Mouse (Mus musculus) CH12.LX (cell line): Measurements from ENCODE around the gene Mxd1. TPM values are rescaled to one million over a fixed set of nuclear protein-coding genes. Genes with fewer than 3 reads are reported as not detected.
A peak's percentile ranks its signal among the peaks of the same experiment; 100 is the strongest.

ENCODE experiments used
- DNase-seq: peaks from one replicate; pipeline ENCODE4 v3.0.0-alpha.2; 2013; ENCODE audit errors: extremely low read depth
- H3K27ac ChIP-seq: 2 replicates; pipeline ENCODE4 v1.5.1; 2012; ENCODE audit warnings: low read depth, mild to moderate bottlenecking, control low read depth, moderate library complexity; ENCODE audit not compliant: insufficient read depth
- H3K27me3 ChIP-seq: replicated peaks from 2 replicates; pipeline ENCODE3; 2012; ENCODE audit warnings: inconsistent platforms
- H3K36me3 ChIP-seq, 2 experiments: replicated peaks in 1 of 2; 2 replicates each; pipeline versions ENCODE3 to v1.6.1; 2012; ENCODE audit warnings: inconsistent platforms in 1 of 2, low read length in 1 of 2, mild to moderate bottlenecking in 1 of 2, mixed read lengths in 1 of 2, moderate library complexity in 1 of 2; ENCODE audit not compliant: control insufficient read depth in 1 of 2, insufficient read depth in 1 of 2
- H3K4me1 ChIP-seq, 2 experiments: 2 replicates each; pipeline ENCODE4 v1.6.1; 2012; ENCODE audit warnings: inconsistent platforms in 1 of 2, moderate library complexity in 1 of 2; ENCODE audit not compliant: insufficient read depth in 2 of 2, control insufficient read depth in 1 of 2
- H3K4me2 ChIP-seq: 2 replicates; pipeline ENCODE4 v1.6.1; 2012; ENCODE audit warnings: low read depth, mild to moderate bottlenecking, control low read depth; ENCODE audit not compliant: poor library complexity, insufficient read depth, severe bottlenecking
- H3K4me3 ChIP-seq, 3 experiments: fragments of 150-350 bp in 1 of 3; sonication (generic) in 1 of 3; replicated peaks in 1 of 3; 2 replicates each; pipeline versions ENCODE3 to v1.5.1; 2011 to 2012; ENCODE audit warnings: low read depth in 2 of 3, low read length in 2 of 3, mild to moderate bottlenecking in 2 of 3, moderate library complexity in 2 of 3, control low read depth in 1 of 3, improper control_type of control experiment in 1 of 3, inconsistent platforms in 1 of 3, mixed read lengths in 1 of 3; ENCODE audit not compliant: poor library complexity in 1 of 3
- H3K79me2 ChIP-seq: replicated peaks from 2 replicates; pipeline ENCODE4 v1.6.1; 2012; ENCODE audit warnings: mild to moderate bottlenecking, moderate library complexity; ENCODE audit not compliant: control insufficient read depth, poor library complexity, insufficient read depth, severe bottlenecking; ENCODE audit errors: extremely low read depth
- H3K9ac ChIP-seq: 2 replicates; pipeline ENCODE4 v1.6.1; 2012; ENCODE audit warnings: low read depth, mild to moderate bottlenecking, control low read depth, moderate library complexity; ENCODE audit not compliant: insufficient read depth
- H3K9me3 ChIP-seq: replicated peaks from 2 replicates; pipeline ENCODE3; 2012; ENCODE audit warnings: low read length, inconsistent platforms, mixed read lengths
- BHLHE40 ChIP-seq: IDR thresholded peaks from 2 replicates; pipeline ENCODE4 v1.6.1; 2011; ENCODE audit warnings: mild to moderate bottlenecking, low read depth, low read length, improper control_type of control experiment
- CHD1 ChIP-seq: IDR thresholded peaks from 2 replicates; pipeline ENCODE4 v1.6.1; 2012; ENCODE audit warnings: low read depth, low read length, improper control_type of control experiment, inconsistent platforms
- CHD2 ChIP-seq: IDR thresholded peaks from 2 replicates; pipeline ENCODE4 v1.6.1; 2011; ENCODE audit warnings: low read length, improper control_type of control experiment
- CTCF ChIP-seq, 2 experiments: IDR thresholded peaks in 1 of 2; conservative IDR thresholded peaks in 1 of 2; 2 replicates each; pipeline ENCODE4 v1.5.1; 2011 to 2012; ENCODE audit warnings: low read depth in 2 of 2, low read length in 2 of 2, improper control_type of control experiment in 1 of 2, inconsistent platforms in 1 of 2, mild to moderate bottlenecking in 1 of 2, moderate library complexity in 1 of 2
- E2F4 ChIP-seq: IDR thresholded peaks from 2 replicates; pipeline ENCODE4 v1.6.1; 2011; ENCODE audit warnings: low read depth, low read length, improper control_type of control experiment; ENCODE audit not compliant: insufficient replicate concordance
- ELF1 ChIP-seq: IDR thresholded peaks from 2 replicates; pipeline ENCODE4 v1.6.1; 2014; ENCODE audit warnings: low read depth, mild to moderate bottlenecking, inconsistent platforms, low read length, improper control_type of control experiment
- EP300 ChIP-seq: IDR thresholded peaks from 2 replicates; pipeline ENCODE4 v1.6.1; 2011; ENCODE audit warnings: low read length, improper control_type of control experiment
- ETS1 ChIP-seq: conservative IDR thresholded peaks from 2 replicates; pipeline ENCODE4 v1.6.1; 2012; ENCODE audit warnings: low read depth, mild to moderate bottlenecking, inconsistent platforms, low read length, improper control_type of control experiment, moderate library complexity
- GABPA ChIP-seq: IDR thresholded peaks from 2 replicates; pipeline ENCODE4 v1.6.1; 2012; ENCODE audit warnings: low read depth, low read length, improper control_type of control experiment, inconsistent platforms; ENCODE audit not compliant: insufficient replicate concordance
- HCFC1 ChIP-seq: IDR thresholded peaks from 2 replicates; pipeline ENCODE4 v1.6.1; 2012; ENCODE audit warnings: low read depth, mild to moderate bottlenecking, inconsistent platforms, low read length, improper control_type of control experiment
- IRF4 ChIP-seq: IDR thresholded peaks from 2 replicates; pipeline ENCODE4 v1.6.1; 2014; ENCODE audit warnings: low read depth, mild to moderate bottlenecking, inconsistent platforms, low read length, improper control_type of control experiment
- JUN ChIP-seq: IDR thresholded peaks from 2 replicates; pipeline ENCODE4 v1.6.1; 2011; ENCODE audit warnings: low read depth, mild to moderate bottlenecking, low read length, improper control_type of control experiment, moderate library complexity; ENCODE audit not compliant: insufficient read depth
- JUND ChIP-seq: conservative IDR thresholded peaks from 2 replicates; pipeline ENCODE4 v1.6.1; 2011; ENCODE audit warnings: low read depth, low read length, improper control_type of control experiment
- KAT2A ChIP-seq: IDR thresholded peaks from 2 replicates; pipeline ENCODE4 v1.6.1; 2012; ENCODE audit warnings: low read length, improper control_type of control experiment, inconsistent platforms; ENCODE audit not compliant: insufficient replicate concordance
- MAFK ChIP-seq: IDR thresholded peaks from 2 replicates; pipeline ENCODE4 v1.6.1; 2011; ENCODE audit warnings: low read length, improper control_type of control experiment; ENCODE audit not compliant: insufficient replicate concordance
- MAX ChIP-seq: IDR thresholded peaks from 2 replicates; pipeline ENCODE4 v1.6.1; 2011; ENCODE audit warnings: low read length, improper control_type of control experiment
- MAZ ChIP-seq: IDR thresholded peaks from 2 replicates; pipeline ENCODE4 v1.6.1; 2012; ENCODE audit warnings: low read depth, mild to moderate bottlenecking, inconsistent platforms, low read length, improper control_type of control experiment, moderate library complexity
- MEF2A ChIP-seq: IDR thresholded peaks from 2 replicates; pipeline ENCODE4 v1.6.1; 2014; ENCODE audit warnings: low read depth, mild to moderate bottlenecking, inconsistent platforms, low read length, improper control_type of control experiment, borderline replicate concordance
- MXI1 ChIP-seq: IDR thresholded peaks from 2 replicates; pipeline ENCODE4 v1.6.1; 2011; ENCODE audit warnings: mild to moderate bottlenecking, low read depth, low read length, improper control_type of control experiment
- MYC ChIP-seq: IDR thresholded peaks from 2 replicates; pipeline ENCODE4 v1.6.1; 2011; ENCODE audit warnings: low read depth, mild to moderate bottlenecking, improper control_type of control experiment, low read length
- NELFE ChIP-seq: IDR thresholded peaks from 2 replicates; pipeline ENCODE4 v1.6.1; 2011; ENCODE audit warnings: low read depth, low read length, improper control_type of control experiment
- NRF1 ChIP-seq: IDR thresholded peaks from 2 replicates; pipeline ENCODE4 v1.6.1; 2014; ENCODE audit warnings: low read depth, mild to moderate bottlenecking, inconsistent platforms, low read length, improper control_type of control experiment, moderate library complexity
- PAX5 ChIP-seq: IDR thresholded peaks from 2 replicates; pipeline ENCODE4 v1.6.1; 2012; ENCODE audit warnings: low read length, inconsistent platforms, mixed read lengths
- POLR2A ChIP-seq: IDR thresholded peaks from 2 replicates; pipeline ENCODE4 v1.6.1; 2011; ENCODE audit warnings: low read depth, mild to moderate bottlenecking, improper control_type of control experiment, low read length
- POLR2AphosphoS2 ChIP-seq: IDR thresholded peaks from 2 replicates; pipeline ENCODE4 v1.6.1; 2011; ENCODE audit warnings: low read depth, low read length, improper control_type of control experiment
- RAD21 ChIP-seq: IDR thresholded peaks from 2 replicates; pipeline ENCODE4 v1.6.1; 2011; ENCODE audit warnings: low read depth, mild to moderate bottlenecking, low read length, improper control_type of control experiment, moderate library complexity
- RCOR1 ChIP-seq: conservative IDR thresholded peaks from 2 replicates; pipeline ENCODE4 v1.6.1; 2012; ENCODE audit warnings: low read depth, mild to moderate bottlenecking, inconsistent platforms, low read length, improper control_type of control experiment
- SIN3A ChIP-seq: IDR thresholded peaks from 2 replicates; pipeline ENCODE4 v1.6.1; 2012; ENCODE audit warnings: low read length, improper control_type of control experiment, inconsistent platforms
- SMC3 ChIP-seq: IDR thresholded peaks from 2 replicates; pipeline ENCODE4 v1.6.1; 2011; ENCODE audit warnings: low read depth, low read length, improper control_type of control experiment
- TBP ChIP-seq: conservative IDR thresholded peaks from 2 replicates; pipeline ENCODE4 v1.6.1; 2011; ENCODE audit warnings: low read depth, low read length, improper control_type of control experiment
- TCF12 ChIP-seq: IDR thresholded peaks from 2 replicates; pipeline ENCODE4 v1.6.1; 2014; ENCODE audit warnings: low read depth, mild to moderate bottlenecking, inconsistent platforms, low read length, improper control_type of control experiment
- UBTF ChIP-seq: IDR thresholded peaks from 2 replicates; pipeline ENCODE4 v1.6.1; 2012; ENCODE audit warnings: low read depth, mild to moderate bottlenecking, inconsistent platforms, low read length, improper control_type of control experiment, moderate library complexity
- USF1 ChIP-seq: IDR thresholded peaks from 2 replicates; pipeline ENCODE4 v1.6.1; 2014; ENCODE audit warnings: low read depth, mild to moderate bottlenecking, inconsistent platforms, low read length, improper control_type of control experiment
- USF2 ChIP-seq: conservative IDR thresholded peaks from 2 replicates; pipeline ENCODE4 v1.6.1; 2011; ENCODE audit warnings: low read depth, low read length, improper control_type of control experiment
- ZC3H11A ChIP-seq: IDR thresholded peaks from 2 replicates; pipeline ENCODE4 v1.6.1; 2012; ENCODE audit warnings: low read depth, mild to moderate bottlenecking, inconsistent platforms, low read length, improper control_type of control experiment
- ZKSCAN1 ChIP-seq: IDR thresholded peaks from 2 replicates; pipeline ENCODE4 v1.6.1; 2012; ENCODE audit warnings: low read depth, inconsistent platforms, low read length, improper control_type of control experiment, borderline replicate concordance
- ZMIZ1 ChIP-seq: IDR thresholded peaks from 2 replicates; pipeline ENCODE4 v1.6.1; 2012; ENCODE audit warnings: low read depth, mild to moderate bottlenecking, inconsistent platforms, low read length, improper control_type of control experiment
- ZNF384 ChIP-seq: IDR thresholded peaks from 2 replicates; pipeline ENCODE4 v1.6.1; 2012; ENCODE audit warnings: low read depth, low read length, improper control_type of control experiment, inconsistent platforms
- dilution Hi-C: fragments of 300-500 bp; cut with MboI; formaldehyde crosslinking; loops from 2 replicates; pipeline ENCODE4 v1.14.3; 2020; ENCODE audit warnings: low sequenced_read_pairs; ENCODE audit not compliant: extremely low pct_unique_long_range_greater_than_20kb, extremely low pct_ligation_motif_present
- in situ Hi-C: fragments of 300-500 bp; cut with MboI; formaldehyde crosslinking; loops from 3 replicates; pipeline ENCODE4 v1.14.3; 2019; ENCODE audit warnings: low sequenced_read_pairs, low pct_ligation_motif_present, low pct_unique_long_range_greater_than_20kb, mixed read lengths
- polyA plus RNA-seq: library from polyadenylated mRNA; unstranded; fragments of >175 nt; gene quantifications from 2 replicates; pipeline ENCODE4 v1.2.1, GENCODE M21; 2012; ENCODE audit warnings: low read depth; ENCODE audit not compliant: insufficient read length
- total RNA-seq, 2 experiments: library from RNA; depleted of rRNA; stranded (reverse); fragments of 300-350 nt in 1 of 2; fragments of >200 nt in 1 of 2; gene quantifications; 2 replicates each; pipeline ENCODE4 v1.2.3; 2012 to 2014

Gene Mxd1
- total and polyA plus RNA-seq, 3 experiments = 0.50 to 1.6 (median 0.97) TPM

DNA sequence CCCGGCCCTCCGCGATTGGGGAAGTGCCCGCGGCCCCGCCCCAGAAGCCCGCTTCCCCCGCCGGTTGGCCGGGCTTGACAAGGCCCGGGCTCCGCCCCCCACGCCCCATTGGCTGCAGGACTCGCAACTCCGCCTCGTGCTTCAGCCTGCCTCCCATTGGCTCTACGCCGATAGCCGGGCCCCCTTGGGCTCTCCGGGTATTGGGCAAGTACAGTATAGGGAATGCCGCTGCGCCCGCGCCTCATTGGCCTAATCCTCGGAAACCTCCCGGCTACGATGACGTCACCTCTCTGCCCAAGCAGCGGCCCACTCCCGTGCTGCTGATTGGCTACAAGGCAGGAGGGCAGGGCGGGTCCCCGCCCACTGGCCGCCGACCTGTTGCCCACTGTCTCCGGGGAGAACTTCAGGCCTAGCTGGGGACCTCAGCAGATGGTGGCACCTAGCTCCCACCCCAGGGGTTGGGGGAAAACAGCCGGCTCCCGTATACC, 323 bp upstream of the Mxd1 start:
- Histone ChIP-seq H3K36me3 (peaks cover 21 to 45% of the 10 kb centered on the region in 2 experiments), H3K4me2 (peak overlapping the region; percentile 70), H3K27me3 (peaks cover 2% of the 10 kb centered on the region), H3K79me2 (peaks cover 3% of the 10 kb centered on the region; the same call in 1 of the 2 replicates), H3K4me3 (peak overlapping the region; percentile 39 to 72 (median 54)), H3K27ac (no peak overlapping the region), H3K9ac (peak overlapping the region; percentile 55), H3K4me1 (peaks cover 2 to 15% of the 10 kb centered on the region in 2 experiments; a peak in 3 of 4 replicates), H3K9me3 (no peaks in the 10 kb centered on the region)
- no peak for TF ChIP-seq E2F4
- TF ChIP-seq MYC = no peak
- peak; percentile 42; the same call in 1 of the 2 replicates for TF ChIP-seq POLR2A
- no peak for TF ChIP-seq MXI1
- peak; percentile 73 for TF ChIP-seq JUND
- TF ChIP-seq TBP = no peak
- no peak for TF ChIP-seq ZNF384
- no peak for TF ChIP-seq MAZ
- no peak for TF ChIP-seq CHD1
- no peak for TF ChIP-seq ETS1
- peak; percentile 20; the same call in 1 of the 2 replicates for TF ChIP-seq MEF2A
- TF ChIP-seq HCFC1 = peak; percentile 48
- TF ChIP-seq SMC3 = no peak
- no peak for TF ChIP-seq ZKSCAN1
- TF ChIP-seq IRF4 = peak; percentile 41; the same call in 1 of the 2 replicates
- TF ChIP-seq POLR2AphosphoS2 = no peak
- no peak for TF ChIP-seq GABPA
- TF ChIP-seq NELFE = peak; percentile 11; the same call in 1 of the 2 replicates
- no peak for TF ChIP-seq UBTF
- no peak for TF ChIP-seq PAX5
- TF ChIP-seq TCF12 = no peak
- no peak; the same call in 1 of the 2 replicates for TF ChIP-seq MAX
- TF ChIP-seq USF1 = no peak
- no peak for TF ChIP-seq ZC3H11A
- TF ChIP-seq ELF1 = peak; percentile 67
- TF ChIP-seq RCOR1 = no peak
- no peak for TF ChIP-seq KAT2A
- TF ChIP-seq RAD21 = no peak
- peak; percentile 64; the same call in 1 of the 2 replicates for TF ChIP-seq JUN
- TF ChIP-seq NRF1 = 0 out of 2 replicates have a peak, but pooled peaks have one; percentile 36
- TF ChIP-seq EP300 = no peak
- no peak for TF ChIP-seq MAFK
- no peak for TF ChIP-seq BHLHE40
- no peak for TF ChIP-seq CTCF (conservative IDR thresholded peaks at IDR 0.05 in 1 of 2, IDR thresholded peaks at IDR 0.05 in 1 of 2; ENCODE audit: low read depth in 2 of 2, low read length in 2 of 2)
- 0 out of 2 replicates have a peak, but pooled peaks have one; percentile 16 for TF ChIP-seq ZMIZ1
- TF ChIP-seq SIN3A = peak; percentile 0; the same call in 1 of the 2 replicates
- TF ChIP-seq USF2 = no peak
- TF ChIP-seq CHD2 = peak; percentile 89
- dilution Hi-C loops (no loop called here), in situ Hi-C loops (loop anchor here (5.0 kb wide), 1 partner anchor 132 kb away; no protein-coding TSS in a partner anchor)
- DNase-seq = peak; percentile 99
